Mouse (Mus musculus) intestine, embryonic 16.5 days (tissue): ENCODE data around the gene Klrd1. TPM values are rescaled to one million over a fixed set of nuclear protein-coding genes. Genes with fewer than 3 reads are reported as not detected.
"Not testable (repeated sequence)": the region's sequence is repeated elsewhere in the genome, so short reads cannot be mapped to it uniquely, and the experiment has no call there.

Experiments
- ATAC-seq: fragments of 200-750 bp; cut with Nextera tagmentation; 2 replicates; pipeline ENCODE4 v1.8.0; 2017; ENCODE audit warnings: moderate TSS enrichment, moderate library complexity
- H3K27ac ChIP-seq: fragments of 300-500 bp; sonication (generic); 2 replicates; pipeline ENCODE4 v1.5.1; 2014; ENCODE audit warnings: mild to moderate bottlenecking, low read length
- H3K27me3 ChIP-seq: fragments of 300-500 bp; sonication (generic); replicated peaks from 2 replicates; pipeline ENCODE4 v1.6.1; 2014; ENCODE audit warnings: low read length, control low read depth, mixed read lengths; ENCODE audit not compliant: control insufficient read depth, insufficient read depth
- H3K36me3 ChIP-seq: fragments of 300-500 bp; sonication (generic); 2 replicates; pipeline ENCODE4 v1.6.1; 2014; ENCODE audit warnings: low read length, control low read depth; ENCODE audit not compliant: control insufficient read depth, insufficient read depth
- H3K4me1 ChIP-seq: fragments of 300-500 bp; sonication (generic); 2 replicates; pipeline ENCODE4 v1.6.1; 2014; ENCODE audit warnings: low read length, control low read depth, mixed read lengths; ENCODE audit not compliant: control insufficient read depth, insufficient read depth
- H3K4me2 ChIP-seq: fragments of 300-500 bp; sonication (generic); 2 replicates; pipeline ENCODE4 v1.6.1; 2014; ENCODE audit warnings: low read depth, low read length, control low read depth
- H3K4me3 ChIP-seq: fragments of 300-500 bp; sonication (generic); 2 replicates; pipeline ENCODE4 v1.5.1; 2014; ENCODE audit warnings: mild to moderate bottlenecking, low read length
- H3K9ac ChIP-seq: fragments of 300-500 bp; sonication (generic); 2 replicates; pipeline ENCODE4 v1.6.1; 2014; ENCODE audit warnings: low read depth, low read length
- H3K9me3 ChIP-seq: fragments of 300-500 bp; sonication (generic); 2 replicates; pipeline ENCODE4 v1.6.1; 2016; ENCODE audit warnings: low read length, control low read depth; ENCODE audit not compliant: control insufficient read depth
- WGBS: fragments of 180-500 bp; shearing (Covaris S2); extraction: QIAGEN DNeasy Blood & Tissue Kit; methylation state at CpG from one replicate; pipeline ENCODE4 v1.1.7; 2014; 5-methylcytosine and 5-hydroxymethylcytosine counted together
- polyA plus RNA-seq: library from polyadenylated mRNA; unstranded; fragments of >200 nt; fragmentation: Nextera tagmentation; extraction: Ambion mirVana; gene quantifications from 2 replicates; pipeline ENCODE4 v1.2.1, GENCODE M21; 2015

Klrd1 gene
- polyA plus RNA-seq, 1 experiment from 2014 or later: 2.4 TPM

DNA sequence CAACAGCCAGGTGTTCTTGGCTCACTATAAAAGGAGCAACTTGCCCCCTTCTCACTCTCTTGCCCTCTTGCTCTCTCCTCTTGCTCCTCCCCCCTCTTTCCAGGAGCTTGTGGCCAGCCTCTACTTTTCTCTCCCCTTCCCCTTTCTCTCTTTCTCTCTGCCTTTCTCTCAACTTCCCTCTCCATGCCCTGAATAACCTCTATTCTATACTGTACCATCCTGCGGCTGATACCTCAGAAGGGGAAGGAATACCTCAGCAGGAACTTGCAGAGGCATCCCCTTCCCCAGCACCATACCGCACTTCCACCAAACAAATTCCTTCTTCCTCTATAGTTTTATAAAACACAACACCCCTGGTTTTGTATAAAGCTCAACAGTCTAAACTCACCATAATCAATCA, 26.3 kb upstream of the Klrd1 start:
- Histone ChIP-seq H3K36me3 (no peaks in the 10 kb centered on the region), H3K9me3 (no peaks in the 10 kb centered on the region), H3K27ac (no peak overlapping the region), H3K4me2 (no peak overlapping the region), H3K9ac (no peak overlapping the region), H3K4me3 (no peak overlapping the region), H3K27me3 (no peaks in the 10 kb centered on the region), H3K4me1 (no peaks in the 10 kb centered on the region)
- WGBS: 66% methylated on average over 2 of the region's 2 CpGs
- ATAC-seq: no peak

DNA sequence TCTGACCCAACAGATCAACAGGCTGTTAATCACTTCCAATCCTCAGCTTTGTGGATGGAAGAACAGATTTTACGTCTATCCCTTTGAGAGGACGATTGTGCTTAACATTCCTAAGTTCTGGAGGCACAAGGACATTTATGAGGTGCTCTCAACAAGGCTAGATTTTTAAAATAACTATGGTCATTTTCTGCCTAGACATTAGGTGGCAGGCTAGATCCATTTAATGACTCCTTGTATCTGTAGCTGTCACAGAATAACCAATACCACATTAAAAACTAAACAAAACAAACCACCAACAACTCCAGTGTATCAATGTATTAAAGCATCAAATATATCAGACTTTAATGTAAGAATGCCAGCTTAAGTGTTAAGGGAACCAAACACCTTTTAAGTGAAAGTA, 16.3 kb upstream of the Klrd1 start:
- Histone ChIP-seq H3K27ac (no peak overlapping the region), H3K27me3 (no peaks in the 10 kb centered on the region), H3K4me2 (no peak overlapping the region), H3K9me3 (no peaks in the 10 kb centered on the region), H3K9ac (no peak overlapping the region), H3K36me3 (no peaks in the 10 kb centered on the region), H3K4me1 (no peaks in the 10 kb centered on the region), H3K4me3 (no peak overlapping the region)
- 12% methylated on average over 2 of the region's 2 CpGs for WGBS
- ATAC-seq: no peak

DNA sequence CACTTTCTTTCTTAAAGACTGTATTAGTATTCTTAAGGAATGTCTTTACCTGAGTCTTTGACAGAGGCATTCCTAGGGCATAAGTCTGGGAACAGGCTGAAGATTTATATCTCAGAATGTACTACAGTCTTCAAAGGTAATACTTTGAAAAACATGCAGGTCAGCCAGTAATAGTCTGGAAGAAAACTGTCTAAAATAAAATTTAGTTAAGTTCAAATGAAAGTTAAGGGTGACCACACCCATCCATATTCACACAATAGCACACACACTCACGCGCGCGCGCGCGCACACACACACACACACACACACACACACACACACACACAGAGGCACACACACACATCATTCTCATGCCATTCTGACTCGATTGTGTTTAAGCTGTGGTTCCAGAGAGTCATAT, 14.0 kb upstream of the Klrd1 start, which contains the start of gene Klre1:
TSS of gene Klre1 (plus strand) at position 301 of the 400 bp plus-strand sequence.
- Histone ChIP-seq H3K9me3 (no peaks in the 10 kb centered on the region), H3K4me1 (no peaks in the 10 kb centered on the region), H3K27ac (no peak within 1 kb of the TSS), H3K27me3 (0 out of 2 replicates have a peak, but pooled peaks cover 2% of the 10 kb centered on the region), H3K9ac (no peak within 1 kb of the TSS), H3K36me3 (no peaks in the 10 kb centered on the region), H3K4me3 (no peak within 1 kb of the TSS), H3K4me2 (no peak within 1 kb of the TSS)
- no peak for ATAC-seq
- WGBS: 94% methylated on average over 8 of the region's 8 CpGs

DNA sequence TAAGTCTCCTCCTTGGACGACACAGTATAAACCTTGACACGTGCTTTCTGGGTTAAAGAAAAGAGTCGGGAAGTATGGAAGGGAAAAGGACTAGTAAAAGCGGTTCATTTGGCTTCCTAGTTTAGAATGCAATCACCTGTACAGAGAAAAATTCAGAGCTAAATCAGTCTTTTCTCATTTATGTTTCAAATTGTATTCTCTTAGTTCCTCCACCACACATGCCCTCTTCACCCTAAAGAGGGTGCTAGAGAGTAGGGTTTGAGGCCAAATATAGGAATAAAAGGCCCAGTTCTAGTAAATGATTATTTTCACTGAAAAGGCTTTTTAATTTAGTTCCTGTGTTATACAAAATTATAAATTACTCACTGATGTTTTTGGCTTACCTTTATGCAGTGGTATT, 10.3 kb upstream of the Klrd1 start:
- Histone ChIP-seq H3K9ac (no peak overlapping the region), H3K36me3 (no peaks in the 10 kb centered on the region), H3K4me1 (no peaks in the 10 kb centered on the region), H3K4me2 (no peak overlapping the region), H3K27ac (no peak overlapping the region), H3K4me3 (no peak overlapping the region), H3K27me3 (0 out of 2 replicates have a peak, but pooled peaks cover 2% of the 10 kb centered on the region), H3K9me3 (no peaks in the 10 kb centered on the region)
- WGBS: 63% methylated on average over 4 of the region's 4 CpGs
- ATAC-seq: no peak

DNA sequence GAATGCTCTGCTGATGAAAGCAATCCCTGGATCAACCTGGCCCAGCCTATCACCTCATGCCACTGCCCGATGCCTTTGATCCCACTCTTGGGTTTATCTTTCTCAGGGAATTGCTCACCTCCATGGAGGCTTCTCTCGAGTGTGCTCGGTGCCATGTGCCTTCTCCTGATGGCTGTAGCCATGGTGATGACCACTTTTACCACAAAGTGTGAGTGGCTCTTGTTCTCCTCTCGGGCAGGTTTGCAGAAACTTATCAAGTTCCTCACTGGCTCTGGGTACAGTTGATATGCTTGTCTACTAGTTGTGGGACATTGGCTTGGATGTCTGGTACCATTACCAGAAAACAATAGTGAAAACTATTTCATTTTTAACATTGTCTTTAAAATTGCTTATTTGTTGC, 9.7 kb upstream of the Klrd1 start:
- H3K27ac ChIP-seq: no peak overlapping the region
- WGBS: 70% methylated on average over 4 of the region's 4 CpGs
- H3K36me3 ChIP-seq: no peaks in the 10 kb centered on the region
- H3K9me3 ChIP-seq: no peaks in the 10 kb centered on the region
- no peak overlapping the region for H3K4me2 ChIP-seq
- H3K4me1 ChIP-seq: no peaks in the 10 kb centered on the region
- 0 out of 2 replicates have a peak, but pooled peaks cover 2% of the 10 kb centered on the region for H3K27me3 ChIP-seq
- ATAC-seq: no peak
- H3K9ac ChIP-seq: no peak overlapping the region
- no peak overlapping the region for H3K4me3 ChIP-seq

DNA sequence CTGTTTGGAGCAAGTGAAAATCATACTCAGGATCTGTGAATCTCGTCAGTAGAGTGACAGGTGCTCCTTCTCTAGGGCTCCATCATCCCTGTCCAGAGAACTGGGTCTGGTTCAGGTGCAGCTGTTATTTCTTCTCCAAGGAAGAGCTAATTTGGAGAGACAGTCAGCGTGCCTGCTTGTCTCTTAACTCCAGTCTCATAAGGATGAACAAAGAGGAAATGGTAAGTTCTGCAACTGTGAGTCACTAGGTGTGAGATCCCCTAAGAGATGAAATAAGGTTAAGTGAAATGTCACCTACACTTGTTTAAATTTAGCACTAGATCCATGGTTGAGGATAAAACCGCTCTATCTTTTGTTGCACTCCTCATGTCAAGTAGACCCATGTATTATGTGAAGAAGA, 8.6 kb upstream of the Klrd1 start:
- 74% methylated on average over 3 of the region's 3 CpGs for WGBS
- Histone ChIP-seq H3K4me3 (no peak overlapping the region), H3K9me3 (no peaks in the 10 kb centered on the region), H3K36me3 (no peaks in the 10 kb centered on the region), H3K4me1 (no peaks in the 10 kb centered on the region), H3K9ac (no peak overlapping the region), H3K27ac (no peak overlapping the region), H3K27me3 (0 out of 2 replicates have a peak, but pooled peaks cover 2% of the 10 kb centered on the region), H3K4me2 (no peak overlapping the region)
- ATAC-seq: no peak

DNA sequence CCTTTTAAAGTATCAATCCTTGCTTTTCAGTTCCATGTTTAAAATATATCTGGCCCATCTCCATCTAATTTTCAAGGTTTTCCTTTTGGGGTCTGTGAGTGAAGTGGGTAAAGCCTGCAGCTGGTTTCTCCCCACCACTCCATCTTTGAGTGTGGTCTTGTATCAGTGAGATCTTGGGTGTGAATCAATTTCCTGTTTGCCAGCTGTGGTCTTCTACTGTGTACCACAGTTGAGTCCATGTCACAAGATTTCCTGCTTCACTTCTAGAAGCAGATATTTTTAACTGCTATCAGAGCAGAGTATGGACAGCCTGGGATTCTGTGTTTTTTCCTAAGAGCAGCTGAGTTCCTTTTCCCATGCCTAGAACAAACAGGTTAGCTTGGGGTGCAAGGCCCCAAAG, 16.8 kb downstream of the Klrd1 start:
- no peaks in the 10 kb centered on the region for H3K36me3 ChIP-seq
- no peaks in the 10 kb centered on the region for H3K27me3 ChIP-seq
- H3K4me1 ChIP-seq: no peaks in the 10 kb centered on the region
- H3K4me2 ChIP-seq: no peak overlapping the region
- H3K4me3 ChIP-seq: no peak overlapping the region
- no peak overlapping the region for H3K27ac ChIP-seq
- no peak overlapping the region for H3K9ac ChIP-seq
- H3K9me3 ChIP-seq: no peaks in the 10 kb centered on the region
- ATAC-seq: no peak

DNA sequence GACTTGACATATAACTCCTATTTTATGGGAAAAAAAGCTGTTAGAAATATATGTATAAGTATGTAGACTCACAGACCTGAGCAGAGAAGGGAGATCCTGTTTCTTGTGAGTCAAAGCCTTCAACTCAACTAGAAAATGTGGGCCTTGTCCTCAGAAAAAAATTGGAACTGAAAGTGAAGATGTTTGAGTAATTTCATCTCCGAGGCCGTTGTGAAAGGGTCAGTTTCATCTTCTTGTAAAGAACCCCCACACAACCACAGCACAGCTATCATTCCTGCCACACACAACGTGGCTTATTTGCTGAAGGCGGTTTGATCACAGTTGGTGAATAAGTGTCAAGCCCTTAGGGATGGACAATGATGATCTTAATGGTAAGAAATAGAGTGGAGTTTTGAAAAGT, 32.2 kb downstream of the Klrd1 start, which contains the start of gene Klrk1:
TSS of gene Klrk1 (minus strand) at position 130 of the 400 bp plus-strand sequence.
- Histone ChIP-seq H3K9me3 (no peaks in the 10 kb centered on the region), H3K4me3 (no peak within 1 kb of the TSS), H3K27ac (no peak within 1 kb of the TSS), H3K27me3 (no peaks in the 10 kb centered on the region), H3K4me2 (no peak within 1 kb of the TSS), H3K36me3 (no peaks in the 10 kb centered on the region), H3K4me1 (no peaks in the 10 kb centered on the region), H3K9ac (no peak within 1 kb of the TSS)
- no peak for ATAC-seq
- 77% methylated on average over 4 of the region's 4 CpGs for WGBS

DNA sequence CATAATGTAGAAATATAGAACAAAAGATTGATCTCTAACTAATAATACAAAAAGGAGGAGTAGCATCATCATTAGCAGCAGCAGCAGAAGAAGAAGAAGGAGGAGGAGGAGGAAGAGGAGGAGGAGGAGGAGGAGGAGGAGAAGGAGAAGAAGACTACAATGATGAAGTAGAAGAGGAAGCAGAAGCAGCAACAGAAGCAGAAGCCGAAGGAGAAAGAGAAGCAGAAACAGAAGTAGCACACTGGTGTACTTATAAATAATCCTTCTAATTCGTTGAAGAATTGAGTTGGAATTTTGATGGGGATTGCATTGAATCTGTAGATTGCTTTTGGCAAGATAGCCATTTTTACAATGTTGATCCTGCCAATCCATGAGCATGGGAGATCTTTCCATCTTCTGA, 39.5 kb downstream of the Klrd1 start:
- H3K4me3 ChIP-seq, H3K9ac ChIP-seq, H3K27ac ChIP-seq, H3K36me3 ChIP-seq, H3K4me2 ChIP-seq, ATAC-seq, H3K27me3 ChIP-seq, H3K4me1 ChIP-seq, H3K9me3 ChIP-seq: not testable (repeated sequence)
- WGBS: 66% methylated on average over 2 of the region's 2 CpGs

DNA sequence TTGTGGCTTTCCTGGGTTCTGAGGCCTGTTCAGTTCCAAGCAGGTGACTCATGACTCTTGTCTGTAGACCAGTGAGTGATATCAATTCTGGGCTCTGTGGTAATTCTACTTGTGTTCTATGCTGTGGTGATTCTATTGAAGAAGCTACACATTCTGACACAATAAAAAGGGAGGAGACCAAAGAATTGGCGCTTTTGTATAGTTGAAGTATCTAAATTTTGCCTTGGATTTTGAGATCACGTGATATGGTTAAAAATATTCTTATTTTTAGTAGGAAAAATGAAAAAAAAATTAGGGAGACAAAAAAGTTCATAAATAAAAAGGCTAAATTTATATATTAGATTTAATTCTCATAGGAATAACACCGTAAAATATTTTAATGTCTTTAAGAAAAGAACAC, 51.7 kb downstream of the Klrd1 start, which contains the start of gene Klrc3:
TSS of gene Klrc3 (minus strand) at position 101 of the 400 bp plus-strand sequence.
- not testable (repeated sequence) for H3K9ac ChIP-seq, H3K27me3 ChIP-seq, H3K36me3 ChIP-seq, H3K4me3 ChIP-seq, H3K27ac ChIP-seq, H3K4me1 ChIP-seq, H3K9me3 ChIP-seq, H3K4me2 ChIP-seq, ATAC-seq
- WGBS: 83% methylated on average over 3 of the region's 3 CpGs
